Mouse (Mus musculus) gastrocnemius, adult 2 months (tissue): Measurements from ENCODE around the gene Raver2. TPM values are rescaled to one million over a fixed set of nuclear protein-coding genes. Genes with fewer than 3 reads are reported as not detected.

Experiments used
- DNase-seq: peaks from one replicate; pipeline ENCODE4 v3.0.0; 2022
- H3K27ac ChIP-seq: fragments of 200-600 bp; 2 replicates; pipeline ENCODE4 v1.8.1; 2022; ENCODE audit warnings: mild to moderate bottlenecking
- H3K4me3 ChIP-seq: fragments of 200-600 bp; 2 replicates; pipeline ENCODE4 v1.8.1; 2022; ENCODE audit warnings: mild to moderate bottlenecking, moderate library complexity
- CTCF ChIP-seq: fragments of 200-600 bp; IDR thresholded peaks from 2 replicates; pipeline ENCODE4 v1.8.1; 2022; ENCODE audit warnings: antibody characterized with exemption, mild to moderate bottlenecking, moderate library complexity
- intact Hi-C: fragments of 180-260 bp; cut with DNase I; formaldehyde crosslinking; loops from one replicate; pipeline ENCODE4 v1.15.1; 2025
- total RNA-seq, 2 experiments: library from RNA; stranded (reverse); gene quantifications; 2 replicates each; pipeline ENCODE4 v1.2.3; 2021

Raver2 gene
- total RNA-seq, 2 experiments from 2014 or later: 1.6 to 6.7 TPM

- no peak overlapping the region for H3K4me3 ChIP-seq
- intact Hi-C loops: no loop called here
- no peak overlapping the region for H3K27ac ChIP-seq
- TF ChIP-seq CTCF: no peak
- DNase-seq: no peak
Observed at GRCm38 (mm10) chr4:101186591-101186990, 117.8 kb downstream of the Raver2 start.

DNA sequence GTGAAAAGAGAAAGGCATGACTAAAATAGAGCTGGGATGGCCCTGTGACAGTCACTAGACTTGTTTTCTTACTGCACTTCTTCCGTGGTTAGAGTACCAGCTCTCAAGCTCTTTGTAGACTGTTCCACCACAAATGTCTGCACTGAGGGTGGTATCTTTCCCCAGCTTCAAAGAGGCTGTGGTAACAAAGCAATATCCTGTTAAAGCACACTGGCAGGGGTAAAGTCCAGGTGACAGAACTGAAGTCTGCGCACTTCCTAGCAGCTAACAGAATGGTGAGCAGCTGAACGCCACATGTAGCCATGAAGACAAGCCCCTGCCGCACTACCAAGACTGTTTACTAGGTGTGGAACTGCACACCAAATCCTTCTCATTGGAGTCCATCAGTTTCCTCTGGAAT, 118.6 kb downstream of the Raver2 start:
- Histone ChIP-seq H3K4me3 (no peak overlapping the region), H3K27ac (no peak overlapping the region)
- no peak for DNase-seq
- TF ChIP-seq CTCF: no peak
- intact Hi-C loops: no loop called here

- Histone ChIP-seq H3K27ac (no peak overlapping the region), H3K4me3 (no peak overlapping the region)
- intact Hi-C loops: loop anchor here (10.0 kb wide), 1 partner anchor 172 kb away; no protein-coding TSS in a partner anchor
- TF ChIP-seq CTCF: no peak
- DNase-seq: no peak
Observed at GRCm38 (mm10) chr4:101192241-101192976, 123.6 kb downstream of the Raver2 start.

DNA sequence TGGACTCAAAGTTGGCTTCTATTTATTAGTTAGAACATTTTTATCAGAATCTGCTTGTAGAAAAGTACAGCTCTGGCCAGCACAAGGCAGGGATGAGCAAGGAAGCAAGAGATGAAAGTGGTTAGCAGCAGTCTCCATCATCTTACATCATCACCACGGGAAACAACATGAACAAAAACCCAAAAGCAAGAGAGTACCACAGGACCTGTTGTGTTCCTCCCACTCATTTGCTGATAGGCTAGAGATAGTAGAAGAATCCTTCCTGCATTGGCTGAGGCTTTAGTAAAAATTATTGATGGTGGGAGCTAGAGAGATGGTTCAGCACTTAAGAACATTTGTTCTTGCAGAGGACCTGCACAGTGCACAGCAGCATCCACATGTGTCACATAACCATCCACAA, 125.4 kb downstream of the Raver2 start:
- no peak overlapping the region for H3K27ac ChIP-seq
- no peak for TF ChIP-seq CTCF
- no peak overlapping the region for H3K4me3 ChIP-seq
- intact Hi-C loops: loop anchor here (10.0 kb wide), 1 partner anchor 171 kb away; no protein-coding TSS in a partner anchor
- DNase-seq: no peak

DNA sequence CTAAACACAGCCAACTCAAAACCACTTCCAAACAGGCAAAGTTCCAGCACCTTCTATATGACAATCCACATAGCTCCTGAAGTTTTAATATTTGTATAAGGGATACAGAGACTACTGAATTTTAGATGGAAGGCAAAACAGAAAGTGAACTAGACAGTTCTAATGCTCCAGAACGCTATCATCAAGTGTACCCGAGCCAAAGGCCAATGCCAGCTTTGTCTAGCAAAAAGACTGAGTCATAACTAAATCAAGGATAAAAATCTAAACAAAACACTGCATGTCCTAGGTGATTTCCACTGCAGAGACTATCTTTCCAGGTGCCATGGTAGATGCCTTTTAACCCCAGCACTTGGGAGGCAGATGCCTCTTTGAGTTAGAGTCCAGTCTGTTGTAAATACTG, 127.6 kb downstream of the Raver2 start:
- Histone ChIP-seq H3K4me3 (no peak overlapping the region), H3K27ac (peak overlapping the region; percentile 66)
- no peak for TF ChIP-seq CTCF
- intact Hi-C loops: loop anchor here (5.0 to 10.0 kb wide), 2 partner anchors 96 to 168 kb away; no protein-coding TSS in a partner anchor
- DNase-seq: no peak

- no peak for DNase-seq
- Histone ChIP-seq H3K4me3 (no peak overlapping the region), H3K27ac (peak overlapping the region; percentile 66)
- no peak for TF ChIP-seq CTCF
- intact Hi-C loops: loop anchor here (2.0 to 10.0 kb wide), 3 partner anchors 67 to 167 kb away; partner anchors contain the start of gene Jak1
Observed at GRCm38 (mm10) chr4:101197421-101198170, 128.8 kb downstream of the Raver2 start.

GRCm38 (mm10) chr4:101198333-101198732, 129.6 kb downstream of the Raver2 start:
- TF ChIP-seq CTCF: peak; percentile 62
- DNase-seq: peak; percentile 85
- intact Hi-C loops: loop anchor here (2.0 to 10.0 kb wide), 3 partner anchors 66 to 166 kb away; partner anchors contain the start of gene Jak1
- H3K27ac ChIP-seq: peak overlapping the region; percentile 66
- H3K4me3 ChIP-seq: no peak overlapping the region

DNA sequence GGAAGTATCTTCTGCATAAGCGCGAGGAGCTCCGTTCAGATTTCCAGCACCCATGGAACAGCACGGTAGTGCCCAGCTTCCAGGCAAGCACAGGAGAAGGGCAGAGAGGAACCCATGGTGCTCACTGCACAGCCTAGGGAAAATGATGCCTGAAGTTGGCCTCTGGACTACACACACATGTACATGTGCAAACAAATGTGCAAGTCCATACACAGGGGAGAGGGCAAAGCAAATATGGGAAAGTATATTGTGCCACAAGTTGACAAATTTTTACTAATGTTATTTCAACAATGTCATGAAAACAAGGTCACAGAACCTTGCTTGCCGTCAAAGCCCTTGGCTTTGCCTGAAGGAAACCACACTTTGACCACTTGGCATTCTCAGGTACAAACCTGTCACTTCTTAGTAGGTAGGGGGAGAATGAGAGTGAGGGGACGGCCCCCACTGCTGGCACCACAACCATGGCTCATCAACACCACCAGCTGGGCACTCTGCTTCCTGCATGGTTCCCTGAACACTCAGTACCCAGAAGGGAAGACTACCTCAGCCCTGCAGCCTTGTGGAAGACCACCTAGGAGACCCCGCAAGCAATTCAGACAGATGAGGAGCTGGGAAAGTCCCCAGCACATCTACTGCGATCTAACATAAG, 130.8 kb downstream of the Raver2 start:
- H3K4me3 ChIP-seq: no peak overlapping the region
- no peak for DNase-seq
- intact Hi-C loops: loop anchor here (2.0 to 10.0 kb wide), 3 partner anchors 65 to 165 kb away; partner anchors contain the start of gene Jak1
- TF ChIP-seq CTCF: no peak
- H3K27ac ChIP-seq: peak overlapping the region; percentile 66; the same call in 1 of the 2 replicates

Other genes starting within 250 kb of the Raver2 start
- not detected for gene Gm10577, start 48.3 kb upstream of the Raver2 start, total RNA-seq
- 100 to 1,000 TPM in 1 of 2 experiments, 10 to 100 TPM in 1; 89.9 to 134 TPM for gene Jak1, start 196.3 kb downstream of the Raver2 start, total RNA-seq